Mouse (Mus musculus): Measurements from ENCODE around the gene Gpx3.
A peak's percentile ranks its signal among the peaks of the same experiment; 100 is the strongest.
"Not testable (repeated sequence)": the region's sequence is repeated elsewhere in the genome, so short reads cannot be mapped to it uniquely, and the experiment has no call there.

Gpx3 gene

GRCm38 (mm10) chr11:54902333-54903323 is at the start of gene Gpx3:
Gpx3 (plus strand) TSS chr11:54902453.
- no peak for DNase-seq (ENCODE audit: extremely low read depth, low read depth)

- not testable (repeated sequence) for DNase-seq (ENCODE audit: extremely low read depth, low read depth)
Observed at GRCm38 (mm10) chr11:54858880-54859279, 43.4 kb upstream of the Gpx3 start.

- no peak for DNase-seq (ENCODE audit: extremely low read depth, low read depth)
Observed at GRCm38 (mm10) chr11:54859322-54860165, 42.7 kb upstream of the Gpx3 start.

- peak; percentile 99 for DNase-seq (ENCODE audit: extremely low read depth, low read depth)
Observed at GRCm38 (mm10) chr11:54860256-54861038, 41.8 kb upstream of the Gpx3 start, which contains the start of gene Lyrm7. Lyrm7 (minus strand) TSS chr11:54860916.

GRCm38 (mm10) chr11:54861471-54862420 is 40.5 kb upstream of the Gpx3 start:
- no peak for DNase-seq (ENCODE audit: extremely low read depth, low read depth)

- no peak for DNase-seq (ENCODE audit: extremely low read depth, low read depth)
Observed at GRCm38 (mm10) chr11:54862621-54863520, 39.4 kb upstream of the Gpx3 start.

- DNase-seq (ENCODE audit: extremely low read depth, low read depth), result no peak
Observed at GRCm38 (mm10) chr11:54865330-54866085, 36.7 kb upstream of the Gpx3 start.

GRCm38 (mm10) chr11:54866119-54867048 is 35.9 kb upstream of the Gpx3 start, which contains the start of gene Hint1:
Hint1 (plus strand) TSS chr11:54866383.
- DNase-seq (ENCODE audit: extremely low read depth, low read depth), result peak; percentile 81

- DNase-seq (ENCODE audit: extremely low read depth, low read depth), result no peak
Observed at GRCm38 (mm10) chr11:54867049-54867385, 35.2 kb upstream of the Gpx3 start.

- no peak for DNase-seq (ENCODE audit: extremely low read depth, low read depth)
Observed at GRCm38 (mm10) chr11:54867903-54868434, 34.3 kb upstream of the Gpx3 start.

GRCm38 (mm10) chr11:54868445-54868844 is 33.8 kb upstream of the Gpx3 start:
- DNase-seq (ENCODE audit: extremely low read depth, low read depth), result no peak

- no peak for DNase-seq (ENCODE audit: extremely low read depth, low read depth)
Observed at GRCm38 (mm10) chr11:54869318-54869717, 32.9 kb upstream of the Gpx3 start.

GRCm38 (mm10) chr11:54871831-54872537 is 30.3 kb upstream of the Gpx3 start:
- DNase-seq (ENCODE audit: extremely low read depth, low read depth), result no peak

- no peak for DNase-seq (ENCODE audit: extremely low read depth, low read depth)
Observed at GRCm38 (mm10) chr11:54876031-54876430, 26.2 kb upstream of the Gpx3 start.

- no peak for DNase-seq (ENCODE audit: extremely low read depth, low read depth)
Observed at GRCm38 (mm10) chr11:54878893-54879292, 23.4 kb upstream of the Gpx3 start.

GRCm38 (mm10) chr11:54879434-54879833 is 22.8 kb upstream of the Gpx3 start:
- DNase-seq (ENCODE audit: extremely low read depth, low read depth), result no peak

Measured in MEL-GATA-1-ER (cell line).